Mouse (Mus musculus) adrenal gland, adult 2 months (tissue): ENCODE measurements at regions not wholly inside any gene's neighbourhood (a gene's known extent, or its start where the extent isn't known, plus 50 kb on each side); places are given as distances from the start of the nearest gene placed in this dataset.

Experiments
- DNase-seq: peaks from one replicate; pipeline ENCODE4 v3.0.0; 2021

DNA sequence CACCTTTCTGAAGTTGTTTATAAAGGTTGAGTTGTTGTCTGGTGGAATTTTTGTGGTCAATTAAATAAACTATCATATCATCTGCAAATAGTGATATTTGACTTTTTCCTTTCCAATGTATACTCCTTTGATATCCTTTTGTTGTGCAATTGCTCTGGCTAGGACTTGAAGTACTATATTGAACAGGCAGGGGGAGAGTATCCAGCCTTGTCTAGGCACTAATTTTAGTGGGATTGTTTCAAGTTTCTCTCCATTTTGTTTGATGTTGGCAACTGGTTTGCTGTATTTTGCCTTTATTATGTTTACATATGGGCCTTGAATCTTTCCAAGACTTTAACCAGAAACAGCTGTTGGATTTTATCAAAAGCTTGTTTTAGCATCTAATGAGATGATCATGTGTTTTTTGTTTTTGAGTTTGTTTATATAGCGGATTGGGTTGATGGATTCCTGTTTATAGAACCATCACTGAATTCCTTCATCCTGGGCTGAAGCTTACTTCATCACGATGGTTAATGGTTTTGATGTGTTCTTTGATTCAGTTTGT lies 383.3 kb downstream of the Amd2 start:
- no peak for DNase-seq

GRCm38 (mm10) chr10:35298775-35299174 lies 412.9 kb downstream of the Amd2 start:
- DNase-seq, result no peak

GRCm38 (mm10) chr10:35265066-35265465 lies 446.6 kb downstream of the Amd2 start:
- DNase-seq, result no peak

DNA sequence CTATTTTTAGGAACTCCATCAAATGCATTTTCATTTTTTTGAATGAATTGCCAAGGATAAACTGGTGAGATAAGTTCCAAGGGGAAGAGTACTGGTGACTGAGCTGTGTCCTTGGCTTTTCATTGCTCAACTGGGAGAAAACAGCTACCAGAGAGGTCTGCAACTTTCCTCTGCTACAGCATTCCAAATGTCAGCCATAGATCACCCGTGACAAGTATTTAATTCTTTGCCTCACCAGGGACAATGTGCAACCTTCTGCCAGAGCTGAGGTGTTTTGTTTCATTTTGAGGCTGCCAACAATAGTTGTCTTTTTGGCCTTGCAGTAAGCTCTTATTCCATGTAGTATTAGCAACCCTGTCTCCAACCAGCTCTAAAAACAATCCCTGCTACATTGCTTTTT lies 475.3 kb downstream of the Amd2 start:
- DNase-seq, result peak; percentile 87

- no peak for DNase-seq
Measured at GRCm38 (mm10) chr10:35235260-35235659, 476.4 kb downstream of the Amd2 start.

- DNase-seq, result no peak
Measured at GRCm38 (mm10) chr10:35229540-35229939, 482.2 kb downstream of the Amd2 start.
